Mouse (Mus musculus) adrenal gland, postnatal 14 days (tissue): ENCODE results near the gene Aif1l. TPM values are rescaled to one million over a fixed set of nuclear protein-coding genes. Genes with fewer than 3 reads are reported as not detected.
"Not testable (repeated sequence)": the region's sequence is repeated elsewhere in the genome, so short reads cannot be mapped to it uniquely, and the experiment has no call there.

Experiments
- DNase-seq: peaks from one replicate; pipeline ENCODE4 v3.0.0; 2021; ENCODE audit warnings: mixed read lengths
- long read RNA-seq, 2 experiments: library from polyadenylated mRNA; stranded (forward); transcript quantifications; one replicate each; pipeline ENCODE4 v2.0.0; 2021
- total RNA-seq: library from RNA; stranded (reverse); gene quantifications from 2 replicates; pipeline ENCODE4 v1.2.3, GENCODE M21; 2021

Aif1l gene
- total RNA-seq: 8.3 and 10.7 TPM in 2 replicates
- long read RNA-seq, experiment 1, transcript Aif1l-201 (6 exons, 3,117 nt): major isoform, 7 of 11 reads
- long read RNA-seq, experiment 1, partial matches to known transcripts: 0 of 11 reads
- long read RNA-seq, experiment 1, other reads (novel, unspliced or antisense): 4 of 11 reads
- long read RNA-seq, experiment 2, transcript Aif1l-201 (6 exons, 3,117 nt): major isoform, 5 of 6 reads
- long read RNA-seq, experiment 2, partial matches to known transcripts: 0 of 6 reads
- long read RNA-seq, experiment 2, other reads (novel, unspliced or antisense): 1 of 6 reads

GRCm38 (mm10) chr2:31950058-31950871 is at the start of gene Aif1l:
Gene Aif1l (plus strand): TSS chr2:31950139.
- peak; percentile 87 for DNase-seq

DNA sequence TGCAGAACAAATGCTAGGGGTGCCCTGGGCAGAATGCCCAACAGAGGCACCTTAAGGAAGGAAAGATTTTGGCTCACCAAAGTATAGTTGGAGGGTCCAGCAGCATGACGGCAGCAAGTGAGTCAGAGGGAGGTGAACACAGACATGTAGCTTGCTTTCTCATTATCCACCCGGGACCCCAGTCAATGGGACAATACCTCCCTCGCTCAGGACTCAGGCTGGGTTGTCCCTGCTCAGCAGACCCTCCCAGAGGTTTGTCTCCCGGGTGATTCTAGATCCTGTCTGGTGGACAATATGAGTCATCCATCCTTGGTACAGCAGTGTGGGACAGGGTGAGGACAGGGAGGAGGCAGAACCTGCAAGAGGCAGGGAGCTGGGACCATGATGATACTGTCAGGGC is 49.0 kb upstream of the Aif1l start:
- peak; percentile 33 for DNase-seq

DNA sequence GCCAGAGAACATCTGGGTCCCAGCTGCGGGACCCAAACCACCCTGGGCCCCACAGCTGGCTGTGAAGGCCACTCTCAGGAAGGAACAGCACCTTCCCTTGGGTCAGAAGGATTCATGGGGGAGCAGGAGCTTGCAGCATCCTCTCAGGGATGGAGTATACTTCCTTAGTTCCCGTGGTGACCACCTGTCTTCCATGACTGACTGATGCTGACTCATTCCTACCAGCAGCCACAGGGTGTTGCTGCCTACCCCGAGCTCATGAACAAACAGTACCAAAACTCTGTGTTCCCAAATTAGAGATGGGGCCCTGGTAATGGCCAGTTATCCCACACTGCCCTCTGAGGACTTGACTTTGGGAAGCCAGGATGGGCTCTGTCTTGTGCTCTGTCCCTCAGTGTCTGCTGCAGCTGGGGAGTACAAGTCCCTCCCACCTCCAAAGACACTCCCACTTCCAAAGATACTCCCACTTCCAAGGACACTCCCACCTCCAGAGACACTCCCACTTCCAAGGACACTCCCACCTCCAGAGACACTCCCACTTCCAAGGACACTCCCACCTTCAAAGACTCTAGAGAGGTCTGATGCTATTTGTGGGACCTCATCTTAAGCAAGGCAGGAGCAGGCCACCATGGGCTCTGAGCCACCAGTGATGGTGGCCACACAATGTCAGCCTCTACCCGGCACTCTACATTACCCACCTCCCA is 48.1 kb upstream of the Aif1l start:
- DNase-seq: peak; percentile 50

- no peak for DNase-seq
Observed at GRCm38 (mm10) chr2:31904089-31904488, 45.9 kb upstream of the Aif1l start.

DNA sequence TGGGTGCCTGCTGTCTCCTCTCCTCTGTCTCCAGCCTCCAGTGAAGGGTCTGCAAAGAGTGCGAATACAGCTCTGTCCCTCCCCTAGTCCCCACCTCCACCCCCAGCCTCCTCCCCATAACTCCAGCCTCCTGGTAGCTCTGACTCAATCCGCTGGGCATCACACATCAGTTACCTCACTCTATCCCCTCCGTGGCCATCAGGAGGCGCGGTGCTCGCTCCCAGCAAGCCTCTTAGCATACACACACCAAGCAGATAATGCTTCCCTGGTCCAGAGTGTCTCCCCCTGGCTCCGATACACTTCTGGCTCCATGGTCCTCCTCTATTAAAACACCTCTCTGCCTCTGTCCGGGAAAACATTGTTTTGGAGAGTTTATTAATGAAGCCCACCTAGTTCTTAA is 45.3 kb upstream of the Aif1l start:
- peak; percentile 57 for DNase-seq

- DNase-seq: no peak
Observed at GRCm38 (mm10) chr2:31905682-31906081, 44.3 kb upstream of the Aif1l start.

DNA sequence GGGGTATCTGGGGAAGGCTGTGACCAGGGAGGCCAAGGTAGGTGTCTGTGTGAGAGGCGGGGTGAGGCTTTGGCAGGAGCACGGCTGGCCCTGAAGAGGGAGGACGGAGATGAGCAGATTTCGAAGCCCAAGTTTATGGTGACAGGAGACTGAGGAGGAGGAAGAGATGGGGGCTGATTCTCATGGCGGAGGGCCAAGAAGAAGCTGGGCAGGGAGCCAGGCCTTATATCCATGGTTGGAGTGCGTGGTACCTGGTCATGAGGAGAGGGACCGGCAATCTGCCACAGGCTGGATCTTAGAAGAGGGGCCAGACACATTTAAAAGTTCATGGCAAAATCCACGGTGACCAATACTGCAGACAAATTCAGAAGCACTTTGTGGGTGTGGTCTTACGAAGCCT is 43.5 kb upstream of the Aif1l start:
- DNase-seq: no peak

DNA sequence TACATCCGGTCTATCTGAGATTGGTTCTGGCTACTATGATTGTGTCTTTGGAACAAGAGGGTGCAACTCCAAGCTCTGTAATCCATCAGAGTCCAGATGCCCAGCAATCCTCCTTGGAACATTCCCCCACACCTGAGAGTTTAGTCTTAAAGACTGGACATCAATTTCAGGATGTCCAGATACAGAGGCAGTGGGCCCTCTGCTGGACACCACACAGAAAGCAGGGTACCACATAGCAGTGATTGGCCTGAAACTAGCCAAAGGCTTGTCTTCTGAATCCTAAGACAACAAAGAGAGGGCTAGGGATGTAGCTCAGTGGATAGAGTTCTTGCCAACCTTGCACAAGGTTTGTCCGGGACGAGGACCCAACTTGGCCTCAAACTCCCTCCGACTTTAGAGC is 37.4 kb upstream of the Aif1l start:
- peak; percentile 41 for DNase-seq

GRCm38 (mm10) chr2:31914213-31914612 is 35.7 kb upstream of the Aif1l start:
- DNase-seq: not testable (repeated sequence)

DNA sequence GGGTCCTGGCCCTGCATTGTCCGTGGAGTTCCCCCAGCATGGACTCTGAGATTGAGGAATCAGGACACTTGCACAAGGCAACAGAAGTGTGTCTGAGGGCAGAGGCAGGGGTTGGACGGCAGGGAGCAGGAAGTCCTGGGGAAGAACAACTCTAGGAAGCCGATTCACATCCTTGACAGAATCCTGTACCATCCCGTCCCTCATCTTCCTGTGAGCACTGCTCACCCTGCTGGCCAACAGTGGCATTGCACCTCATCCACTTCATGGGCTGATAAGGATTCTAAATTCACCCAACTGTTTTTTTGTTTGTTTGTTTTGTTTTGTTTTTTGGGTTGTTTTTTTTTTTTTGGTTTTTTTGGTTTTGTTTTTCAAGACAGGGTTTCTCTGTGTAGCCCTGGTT is 34.8 kb upstream of the Aif1l start:
- DNase-seq: peak; percentile 87

GRCm38 (mm10) chr2:31917636-31918035 is 32.3 kb upstream of the Aif1l start:
- DNase-seq: peak; percentile 74

DNA sequence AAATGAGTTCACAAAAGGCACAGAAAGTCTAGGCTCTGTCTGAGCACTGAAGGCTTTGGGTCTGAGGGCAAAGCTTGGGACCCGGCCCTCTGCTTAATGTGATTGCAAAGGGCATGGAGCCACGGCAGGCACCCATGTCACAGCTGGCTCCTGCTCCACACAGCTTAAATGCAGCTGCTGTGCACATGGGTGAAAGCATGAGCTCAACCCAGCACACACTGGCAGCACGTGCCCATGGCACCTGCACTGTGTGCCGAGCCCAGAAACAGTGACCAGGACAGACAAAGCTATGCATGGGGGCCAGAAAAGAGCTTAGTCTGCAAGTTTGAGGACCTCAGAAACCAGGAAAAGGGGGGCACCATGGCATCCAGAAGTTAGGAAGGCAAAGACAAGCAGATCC is 26.3 kb upstream of the Aif1l start:
- DNase-seq: no peak

- DNase-seq: peak; percentile 46
Observed at GRCm38 (mm10) chr2:31924811-31925210, 25.1 kb upstream of the Aif1l start.

DNA sequence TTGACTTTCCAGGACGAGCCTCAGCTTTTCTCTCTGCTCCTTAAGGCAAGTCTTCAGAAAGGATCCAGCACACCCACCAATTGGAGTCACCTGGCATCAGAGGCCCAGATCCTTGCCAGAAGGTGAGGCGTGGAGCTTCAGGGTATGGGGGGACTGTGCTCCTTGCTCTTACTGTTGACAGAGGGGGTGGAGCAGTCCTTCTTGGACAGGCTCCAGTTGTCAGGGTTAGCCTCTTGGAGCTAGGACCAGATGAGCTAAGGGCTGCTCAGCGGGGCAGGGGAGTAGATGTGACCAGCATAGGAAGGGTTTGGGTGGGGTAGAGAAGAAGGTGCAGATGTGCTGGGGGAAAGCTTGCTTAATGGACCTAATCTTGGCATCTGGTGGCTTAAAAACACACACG is 24.0 kb upstream of the Aif1l start:
- no peak for DNase-seq

DNA sequence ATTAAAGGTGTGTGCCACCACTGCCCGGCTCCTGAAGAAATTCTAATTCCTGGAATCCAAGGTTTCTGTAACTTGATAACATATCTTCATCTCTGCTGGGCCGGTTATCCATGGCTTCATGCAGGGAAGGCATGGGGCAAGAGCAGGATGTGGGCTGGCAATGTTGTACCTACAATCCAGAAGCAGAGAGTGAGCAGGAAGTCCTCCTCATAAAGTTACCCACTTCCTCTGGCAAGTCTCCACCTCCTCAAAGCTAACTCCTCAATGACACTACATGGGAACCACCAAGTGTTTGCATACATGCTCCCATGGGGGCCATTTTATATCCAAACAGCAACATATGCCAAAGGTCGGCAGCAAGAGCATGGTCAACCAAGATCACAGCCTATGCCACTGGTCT is 20.3 kb upstream of the Aif1l start:
- DNase-seq: no peak

DNA sequence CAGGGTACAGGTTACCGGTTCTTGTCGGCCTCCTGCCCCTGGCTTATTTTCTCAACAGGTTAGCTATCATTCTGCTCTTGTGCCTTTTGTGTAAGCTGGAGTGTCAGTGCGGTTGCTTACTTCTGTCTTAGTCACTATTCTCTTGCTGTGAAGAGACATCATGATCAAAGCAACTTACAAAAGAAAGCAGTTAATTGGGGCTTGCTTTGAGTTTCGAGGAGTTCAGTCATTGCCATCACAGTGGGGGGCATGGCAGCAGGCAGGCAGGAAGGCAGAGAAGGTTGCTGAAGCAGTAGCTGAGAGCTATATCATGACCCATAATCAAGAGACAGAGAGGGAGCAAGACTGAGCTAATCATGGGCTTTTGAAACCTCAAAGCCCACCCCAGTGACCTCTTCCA is 15.4 kb upstream of the Aif1l start:
- DNase-seq: no peak

DNA sequence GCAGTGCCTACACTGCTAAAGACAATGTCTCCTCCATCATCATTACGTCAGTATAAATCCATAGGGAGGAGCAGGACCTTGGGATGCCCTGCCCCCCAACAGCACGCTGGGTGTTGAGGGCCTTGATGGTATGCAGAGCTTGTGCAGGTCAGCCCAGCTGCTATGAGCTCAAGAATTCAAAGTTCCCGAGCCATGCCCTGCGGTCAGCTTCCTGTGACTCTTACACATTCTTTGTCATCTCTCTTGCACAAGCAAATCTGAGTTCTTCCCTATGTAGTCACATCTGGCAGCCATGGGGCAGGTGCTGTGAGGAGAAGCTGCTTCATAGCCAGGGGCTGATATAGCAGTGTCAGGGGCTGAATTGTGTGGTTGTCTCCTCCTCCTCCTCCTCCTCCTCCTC is 14.9 kb upstream of the Aif1l start:
- no peak for DNase-seq

GRCm38 (mm10) chr2:31938298-31938697 is 11.6 kb upstream of the Aif1l start:
- DNase-seq: no peak

DNA sequence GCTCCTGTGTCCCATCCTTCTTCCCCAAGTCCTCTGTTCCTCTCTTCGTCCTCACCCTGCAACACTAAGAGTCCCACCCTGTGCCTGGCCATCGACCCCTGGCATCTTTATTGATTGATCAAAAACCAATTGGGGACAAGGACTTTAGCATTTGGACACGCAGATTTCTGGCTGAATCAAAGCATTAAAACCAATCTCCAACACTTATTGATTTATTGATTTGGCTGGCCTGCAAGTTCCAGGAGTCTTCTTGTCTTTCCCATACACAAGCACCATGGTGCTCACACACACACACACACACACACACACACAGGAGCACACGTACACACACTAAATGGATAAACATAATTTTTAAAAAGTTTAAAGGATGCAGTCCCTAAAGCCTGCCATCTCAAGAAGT is 6.9 kb upstream of the Aif1l start:
- no peak for DNase-seq

GRCm38 (mm10) chr2:31945580-31945979 is 4.4 kb upstream of the Aif1l start:
- DNase-seq: no peak

DNA sequence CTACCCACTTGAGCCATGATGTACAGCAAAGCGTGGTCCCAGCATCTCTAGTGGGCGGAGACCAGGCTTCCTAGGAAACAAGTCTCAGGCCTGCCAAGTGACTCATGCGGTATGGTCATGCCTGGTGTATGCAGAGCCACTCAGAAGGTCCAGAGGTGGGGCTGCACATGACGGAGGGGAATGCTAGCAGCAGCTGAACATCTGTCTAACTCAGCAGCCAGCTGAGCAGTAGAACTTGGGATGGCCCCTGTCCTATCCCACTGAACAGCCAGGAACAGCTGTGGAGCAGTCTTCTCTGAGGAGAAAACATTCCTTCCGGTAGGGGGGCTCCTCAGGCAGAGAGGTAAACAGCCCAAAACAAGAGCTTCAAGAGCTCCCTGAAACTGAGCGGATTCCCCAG is 1.5 kb upstream of the Aif1l start:
- DNase-seq: peak; percentile 59

DNA sequence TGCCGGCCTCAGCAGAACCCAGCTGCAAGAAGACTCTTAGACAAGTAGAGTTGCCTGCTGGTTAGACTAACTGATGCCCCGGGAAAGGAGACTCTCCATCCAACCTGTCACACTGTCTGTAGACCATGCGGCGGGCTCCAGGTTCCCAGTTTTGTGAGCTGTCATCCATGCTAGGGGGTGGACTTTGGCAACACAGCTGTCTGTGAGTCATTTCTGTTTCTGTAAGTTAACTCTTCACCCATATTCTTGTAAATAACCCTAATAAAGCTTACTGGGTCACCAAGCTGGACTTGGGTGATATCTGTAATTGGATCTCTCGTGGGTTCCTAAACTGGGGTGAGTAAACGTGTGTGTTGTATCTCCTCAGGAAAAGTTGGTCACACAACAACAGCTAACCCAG is 1.1 kb upstream of the Aif1l start:
- no peak for DNase-seq

GRCm38 (mm10) chr2:31950966-31951365 is 1.0 kb downstream of the Aif1l start:
- DNase-seq: no peak
